ENCODE assay signal across 8 mouse cellular contexts in the genomic region with DNA sequence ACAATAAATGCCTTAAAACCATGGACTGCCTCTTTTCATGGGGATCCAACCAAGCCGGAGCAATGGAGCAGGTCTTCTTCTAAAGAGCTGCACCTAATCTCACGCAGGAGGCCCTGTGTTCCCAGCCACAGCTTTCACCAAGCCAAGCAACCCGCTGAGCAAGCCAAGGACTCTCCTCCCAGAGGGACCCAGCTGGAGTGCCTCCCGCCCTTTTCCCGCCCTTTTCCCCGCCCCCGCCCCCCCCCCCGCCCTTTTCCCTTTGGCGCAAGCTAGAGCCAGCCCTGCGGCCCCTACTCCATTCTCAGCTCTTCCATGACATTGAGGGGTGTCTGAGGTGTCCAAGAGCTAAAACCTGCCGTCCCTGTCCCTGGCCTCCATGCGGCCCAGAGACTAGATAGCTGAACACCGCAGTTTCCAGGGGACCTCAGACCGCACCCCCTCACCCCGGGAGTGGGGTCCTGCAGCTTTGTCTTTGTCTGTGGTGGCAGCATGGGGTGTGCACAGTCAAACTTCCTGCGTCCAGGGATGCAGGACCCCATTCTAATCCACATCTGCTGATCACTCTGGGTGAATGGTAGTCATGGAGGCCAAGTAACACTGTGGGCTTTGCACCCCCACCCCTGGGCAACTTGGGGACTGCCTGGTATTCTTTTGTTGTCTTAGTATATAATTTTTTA. TPM values are rescaled to one million over a fixed set of nuclear protein-coding genes. Genes with fewer than 3 reads are reported as not detected.
DNase-seq lines count a peak whose midpoint lies in the region; ATAC-seq and TF ChIP-seq lines count a peak whose summit lies in the region.

No protein-coding gene starts in this region.

- no peaks in the 10 kb centered on the region for H3K27me3 ChIP-seq in heart, postnatal 0 days (ENCODE audit: control insufficient read depth, insufficient read depth, low read length)
- H3K27me3 ChIP-seq in limb, embryonic 15.5 days: no peaks in the 10 kb centered on the region
- no peaks in the 10 kb centered on the region for H3K27me3 ChIP-seq in stomach, embryonic 16.5 days (ENCODE audit: control insufficient read depth, insufficient read depth, low read length)

- H3K4me2 ChIP-seq in heart, postnatal 0 days (ENCODE audit: low read depth, low read length): peak overlapping the region; percentile 48
- peak overlapping the region; percentile 12; the same call in 1 of the 2 replicates for H3K4me2 ChIP-seq in limb, embryonic 15.5 days
- H3K4me2 ChIP-seq in stomach, embryonic 16.5 days (ENCODE audit: low read depth, low read length): peak overlapping the region; percentile 48

- H3K4me3 ChIP-seq in heart, postnatal 0 days (ENCODE audit: low read depth, low read length): no peak overlapping the region
- H3K4me3 ChIP-seq in limb, embryonic 15.5 days: no peak overlapping the region
- H3K4me3 ChIP-seq in stomach, embryonic 16.5 days (replicated peaks; ENCODE audit: low read length): peak overlapping the region; percentile 27

- TF ChIP-seq EP300 in heart, postnatal 0 days (IDR thresholded peaks at IDR 0.05; ENCODE audit: low read depth): no peak

- peak; percentile 41 for DNase-seq in ES-CJ7 (ENCODE audit: low read depth, low spot score)
- peak; percentile 29 for DNase-seq in adipocyte (ENCODE audit: low spot score)
- DNase-seq in heart, postnatal 0 days (ENCODE audit: low spot score): peak; percentile 49
- no peak for DNase-seq in ovary, adult 18-20 months (ENCODE audit: low spot score)
- DNase-seq in layer of hippocampus, adult 18-20 months (ENCODE audit: low spot score in 2 of 2): no peak
- DNase-seq in layer of hippocampus, adult 8-10 months (ENCODE audit: low spot score in 2 of 2): no peak

- peaks cover 24% of the 10 kb centered on the region for H3K4me1 ChIP-seq in heart, postnatal 0 days (ENCODE audit: control insufficient read depth, insufficient read depth)
- peaks cover 13% of the 10 kb centered on the region for H3K4me1 ChIP-seq in limb, embryonic 15.5 days
- H3K4me1 ChIP-seq in stomach, embryonic 16.5 days (ENCODE audit: control insufficient read depth, insufficient read depth, low read length): peaks cover 9% of the 10 kb centered on the region; the same call in 1 of the 2 replicates

- WGBS in heart, postnatal 0 days: 24% methylated on average over 13 of the region's 16 CpGs
- WGBS in limb, embryonic 15.5 days: 27% methylated on average over 12 of the region's 16 CpGs
- WGBS in stomach, embryonic 16.5 days: 27% methylated on average over 15 of the region's 16 CpGs

- peak; percentile 76 for ATAC-seq in heart, postnatal 0 days (ENCODE audit: insufficient read depth, low read depth)
- no peak for ATAC-seq in limb, embryonic 15.5 days (ENCODE audit: insufficient number of reproducible peaks, low FRiP score, low TSS enrichment, low read depth)
- peak; percentile 81 for ATAC-seq in stomach, embryonic 16.5 days (ENCODE audit: insufficient read depth, low FRiP score)

- no peak overlapping the region for H3K9ac ChIP-seq in heart, postnatal 0 days (replicated peaks; ENCODE audit: low read depth, low read length)
- no peak overlapping the region for H3K9ac ChIP-seq in limb, embryonic 15.5 days
- H3K9ac ChIP-seq in stomach, embryonic 16.5 days (ENCODE audit: low read length): peak overlapping the region; percentile 63

- no peaks in the 10 kb centered on the region for H3K36me3 ChIP-seq in heart, postnatal 0 days (replicated peaks; ENCODE audit: control insufficient read depth, insufficient read depth, low read length)
- H3K36me3 ChIP-seq in limb, embryonic 15.5 days: no peaks in the 10 kb centered on the region
- H3K36me3 ChIP-seq in stomach, embryonic 16.5 days (ENCODE audit: control insufficient read depth, insufficient read depth, low read length): no peaks in the 10 kb centered on the region

- TF ChIP-seq CTCF in heart, postnatal 0 days (IDR thresholded peaks at IDR 0.05; ENCODE audit: low read depth): no peak

- no peak overlapping the region for H3K27ac ChIP-seq in heart, postnatal 0 days (ENCODE audit: low read depth)
- H3K27ac ChIP-seq in limb, embryonic 15.5 days: no peak overlapping the region
- no peak overlapping the region for H3K27ac ChIP-seq in stomach, embryonic 16.5 days (ENCODE audit: low read length)

- no peaks in the 10 kb centered on the region for H3K9me3 ChIP-seq in heart, postnatal 0 days (replicated peaks; ENCODE audit: control insufficient read depth, low read length)
- H3K9me3 ChIP-seq in limb, embryonic 15.5 days: peaks cover 3% of the 10 kb centered on the region; the same call in 1 of the 2 replicates
- H3K9me3 ChIP-seq in stomach, embryonic 16.5 days (replicated peaks; ENCODE audit: control insufficient read depth, low read length): peaks cover 6% of the 10 kb centered on the region

RNA-seq across cellular contexts. Expression of a gene that starts 33.6 kb away (rescaled TPM):
- total RNA-seq in heart, postnatal 0 days (2014; rRNA removed; ENCODE audit: low replicate concordance): 36.0 and 48.9 TPM in 2 replicates
- polyA plus RNA-seq in heart, postnatal 0 days (2015; fragmentation: Nextera tagmentation; extraction: Ambion mirVana): 28.6 and 29.1 TPM in 2 replicates
- polyA plus RNA-seq in limb, embryonic 15.5 days (2015; fragmentation: Nextera tagmentation; extraction: Ambion mirVana): 32.8 and 33.2 TPM in 2 replicates
- polyA plus RNA-seq in stomach, embryonic 16.5 days (2015; fragmentation: Nextera tagmentation; extraction: Ambion mirVana): 52.2 and 54.9 TPM in 2 replicates
- 10 to 100 TPM; 59.0 to 59.3 TPM for total RNA-seq in layer of hippocampus, adult 18-20 months (2021)
- total RNA-seq in layer of hippocampus, adult 8-10 months (2022): 10 to 100 TPM; 60.4 to 66.4 (median 61.1) TPM

RNA-seq across cellular contexts. Expression of a gene that starts 41.8 kb away (rescaled TPM):
- total RNA-seq in heart, postnatal 0 days (2014; rRNA removed; ENCODE audit: low replicate concordance): not detected in 2 replicates
- 0.04 and 0.14 TPM in 2 replicates for polyA plus RNA-seq in heart, postnatal 0 days (2015; fragmentation: Nextera tagmentation; extraction: Ambion mirVana)
- not detected in 2 replicates for polyA plus RNA-seq in limb, embryonic 15.5 days (2015; fragmentation: Nextera tagmentation; extraction: Ambion mirVana)
- 0.09 TPM in 1 of 2 replicates, not detected in the other for polyA plus RNA-seq in stomach, embryonic 16.5 days (2015; fragmentation: Nextera tagmentation; extraction: Ambion mirVana)
- total RNA-seq in layer of hippocampus, adult 18-20 months (2021): under 1 TPM; 0.12 to 0.18 TPM
- under 1 TPM in 3 of 4 experiments, not detected in 1; 0.31 to 0.39 (median 0.32) TPM for total RNA-seq in layer of hippocampus, adult 8-10 months (2022)

Comparison
In these comparisons a context has a peak if more than half of its experiments do, and no peak if none do; other contexts are left out.
1. DNase-seq: peak in ES-CJ7 (single experiment), adipocyte (single experiment) and heart, postnatal 0 days (single experiment); none in ovary, adult 18-20 months (single experiment), layer of hippocampus, adult 18-20 months (0 of 2) and layer of hippocampus, adult 8-10 months (0 of 2).
2. Peak in every context shown above with its lines, with median percentiles within 50 percentile points of each other: H3K4me2 ChIP-seq.